Mouse (Mus musculus) cerebral cortex, adult 2 months (tissue): ENCODE measurements around the gene Olfr548-ps1.

Source experiments
- WGBS: fragments of 180-500 bp; shearing (Covaris S2); methylation state at CpG from one replicate; pipeline ENCODE4 v1.1.7; 2018; 5-methylcytosine and 5-hydroxymethylcytosine counted together

Olfr548-ps1 gene

DNA sequence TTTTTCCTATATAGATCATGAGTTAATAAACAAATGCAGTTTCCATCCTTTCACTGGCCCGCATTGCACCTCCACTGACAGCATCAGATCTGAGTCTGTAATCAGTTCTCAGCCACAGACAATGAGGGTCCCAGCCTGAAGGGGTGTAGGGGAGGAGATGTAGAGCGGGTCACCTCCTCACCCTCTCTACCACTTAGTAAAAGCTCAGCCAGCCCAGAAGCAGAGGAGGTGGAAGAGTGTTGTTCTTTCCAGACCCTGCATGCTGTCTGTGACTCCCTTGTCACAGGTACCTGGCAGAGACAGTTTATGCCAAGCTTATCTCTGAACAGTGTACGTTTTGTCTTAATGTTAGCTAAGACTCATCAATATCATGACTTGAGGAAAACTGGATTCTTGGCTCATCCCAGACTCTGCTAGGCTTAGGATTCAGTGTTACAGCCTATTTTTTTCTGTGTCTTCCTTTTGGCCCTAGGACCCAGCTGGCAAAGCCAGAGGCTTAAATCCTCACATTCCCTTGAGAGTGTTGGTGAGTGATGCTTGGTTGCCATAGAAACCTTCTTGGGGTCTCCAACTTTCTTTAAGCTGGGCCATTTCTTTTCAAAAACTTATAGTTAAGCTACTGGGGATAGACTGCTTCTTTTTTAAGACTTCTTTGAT, 32.6 kb downstream of the Olfr548-ps1 start:
- WGBS, result 76% methylated on average over 3 of the region's 3 CpGs

DNA sequence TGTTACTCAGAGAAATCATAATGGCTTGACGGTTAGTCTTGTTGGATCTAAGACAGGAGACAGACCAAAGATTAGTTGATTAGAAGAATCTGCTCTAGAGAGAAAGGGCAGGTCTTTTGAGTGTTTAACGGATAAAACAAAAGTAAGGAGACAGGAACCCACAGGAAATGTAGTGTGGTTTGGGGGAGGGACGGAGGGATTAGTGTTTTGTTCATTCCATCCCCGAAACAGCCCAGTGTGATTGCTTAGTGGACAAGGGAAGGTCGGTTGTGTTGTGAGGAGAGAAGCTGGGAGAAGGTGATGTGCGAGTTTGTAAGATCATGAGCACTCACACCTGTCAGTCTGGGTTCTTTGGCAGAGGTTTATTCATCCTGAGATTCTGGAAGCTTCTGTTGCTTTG, 35.3 kb downstream of the Olfr548-ps1 start:
- WGBS, result 64% methylated on average over 6 of the region's 6 CpGs

DNA sequence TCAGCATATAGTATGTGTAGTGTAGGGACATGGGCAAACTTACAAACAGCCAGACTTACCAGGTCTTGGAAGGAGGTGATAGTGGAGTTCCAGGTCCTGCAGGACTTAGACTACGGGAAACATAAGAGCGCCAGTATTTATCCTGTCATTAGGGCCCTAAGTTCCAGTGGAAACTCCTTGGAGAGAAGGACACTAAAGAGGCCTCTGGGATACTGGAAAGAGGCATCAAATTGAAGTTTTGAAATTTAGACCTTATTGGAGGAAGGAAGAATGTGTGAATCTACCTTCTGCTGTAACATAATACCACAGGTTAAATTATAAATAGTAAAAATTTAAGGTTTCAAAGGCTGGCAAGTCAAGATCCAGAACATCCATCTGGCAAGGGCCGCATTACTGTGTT, 51.1 kb downstream of the Olfr548-ps1 start, which contains the start of gene Olfr551:
Olfr551 (minus strand) TSS at position 101 of the 400 bp plus-strand sequence.
- 94% methylated on average over 3 of the region's 3 CpGs for WGBS
